Mouse (Mus musculus) kidney, adult 2 months (tissue): ENCODE measurements at regions not wholly inside any gene's neighbourhood (a gene's known extent, or its start where the extent isn't known, plus 50 kb on each side); places are given as distances from the start of the nearest gene placed in this dataset.

Experiments
- DNase-seq: peaks from one replicate; pipeline ENCODE4 v3.0.0; 2021
- H3K27ac ChIP-seq: fragments of 200-500 bp; 2 replicates; pipeline ENCODE4 v1.5.1; 2012; ENCODE audit warnings: low read depth, low read length, control low read depth, inconsistent platforms; ENCODE audit not compliant: insufficient read depth
- H3K27me3 ChIP-seq: fragments of 200-500 bp; replicated peaks from 2 replicates; pipeline ENCODE4 v1.6.1; 2012; ENCODE audit warnings: mild to moderate bottlenecking, moderate library complexity, low read length, inconsistent platforms; ENCODE audit not compliant: control insufficient read depth, insufficient read depth
- H3K36me3 ChIP-seq: fragments of 200-500 bp; 2 replicates; pipeline ENCODE4 v1.6.1; 2012; ENCODE audit warnings: mild to moderate bottlenecking, moderate library complexity, low read length, inconsistent platforms; ENCODE audit not compliant: control insufficient read depth, insufficient read depth
- H3K4me1 ChIP-seq: fragments of 200-500 bp; 2 replicates; pipeline ENCODE4 v1.6.1; 2011; ENCODE audit warnings: low read length; ENCODE audit not compliant: control insufficient read depth, insufficient read depth
- H3K4me3 ChIP-seq: fragments of 200-500 bp; 2 replicates; pipeline ENCODE4 v1.5.1; 2011; ENCODE audit warnings: mild to moderate bottlenecking, low read depth, low read length, control low read depth; ENCODE audit not compliant: insufficient read depth
- CTCF ChIP-seq: fragments of 200-500 bp; conservative IDR thresholded peaks from 2 replicates; pipeline ENCODE4 v1.5.1; 2011; ENCODE audit warnings: low read depth, mild to moderate bottlenecking, control low read depth, low read length, moderate library complexity, mixed read lengths; ENCODE audit not compliant: insufficient read depth, insufficient read length
- POLR2A ChIP-seq: fragments of 200-500 bp; IDR thresholded peaks from one replicate; pipeline ENCODE4 v1.6.1; 2011; ENCODE audit warnings: low read depth, low read length, control low read depth
- WGBS: fragments of 180-500 bp; shearing (Covaris S2); methylation state at CpG from one replicate; pipeline ENCODE4 v1.1.7; 2018; 5-methylcytosine and 5-hydroxymethylcytosine counted together

DNA sequence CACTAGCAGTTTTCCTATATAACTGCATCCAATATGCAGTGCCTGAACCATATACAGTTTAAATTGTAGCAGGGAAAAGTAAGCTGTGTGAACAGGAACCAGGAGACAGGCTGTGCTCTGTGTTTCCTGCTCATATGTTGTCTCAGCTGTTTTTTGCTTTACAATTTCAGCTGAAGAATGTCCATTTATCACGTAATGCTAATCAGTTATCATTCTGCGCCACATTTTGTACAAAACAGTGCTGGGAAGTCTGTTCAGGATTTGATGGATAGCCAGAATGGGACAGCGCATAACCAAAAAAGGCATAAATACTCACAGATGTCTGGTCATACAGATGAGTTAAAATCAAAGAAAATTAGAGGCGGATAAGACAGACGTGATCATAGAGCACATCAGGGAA, 360.9 kb upstream of the Adgrl3 start:
- TF ChIP-seq CTCF (no peak), POLR2A (no peak)
- no peak for DNase-seq
- H3K4me1 ChIP-seq, result no peaks in the 10 kb centered on the region
- no peaks in the 10 kb centered on the region for H3K36me3 ChIP-seq
- H3K4me3 ChIP-seq, result no peak overlapping the region
- H3K27ac ChIP-seq, result no peak overlapping the region
- H3K27me3 ChIP-seq, result no peaks in the 10 kb centered on the region
- WGBS, result 61% methylated on average over 5 of the region's 5 CpGs

DNA sequence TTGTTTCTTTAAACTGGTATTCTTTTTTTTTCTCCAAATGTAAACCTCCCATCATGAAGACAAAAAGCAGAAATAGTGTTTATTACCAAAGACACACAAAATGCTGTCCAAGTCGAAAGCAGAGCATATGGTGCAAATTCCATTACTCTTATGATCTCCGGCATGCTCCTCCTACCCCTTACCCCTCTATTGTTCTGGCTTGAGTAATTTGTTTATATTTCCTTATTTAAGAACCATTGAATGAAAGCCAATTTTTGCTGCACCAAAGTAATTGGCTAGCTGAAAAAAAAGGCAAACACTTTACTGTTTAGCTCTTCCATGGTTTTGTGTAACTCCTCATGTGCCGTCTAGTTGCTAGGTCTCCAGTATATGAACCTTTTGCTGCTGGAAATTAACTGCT, 360.4 kb upstream of the Adgrl3 start:
- no peaks in the 10 kb centered on the region for H3K36me3 ChIP-seq
- no peak overlapping the region for H3K27ac ChIP-seq
- H3K27me3 ChIP-seq, result no peaks in the 10 kb centered on the region
- no peak for DNase-seq
- no peak overlapping the region for H3K4me3 ChIP-seq
- H3K4me1 ChIP-seq, result no peaks in the 10 kb centered on the region
- TF ChIP-seq POLR2A (no peak), CTCF (no peak)
- 66% methylated on average over 3 of the region's 3 CpGs for WGBS

DNA sequence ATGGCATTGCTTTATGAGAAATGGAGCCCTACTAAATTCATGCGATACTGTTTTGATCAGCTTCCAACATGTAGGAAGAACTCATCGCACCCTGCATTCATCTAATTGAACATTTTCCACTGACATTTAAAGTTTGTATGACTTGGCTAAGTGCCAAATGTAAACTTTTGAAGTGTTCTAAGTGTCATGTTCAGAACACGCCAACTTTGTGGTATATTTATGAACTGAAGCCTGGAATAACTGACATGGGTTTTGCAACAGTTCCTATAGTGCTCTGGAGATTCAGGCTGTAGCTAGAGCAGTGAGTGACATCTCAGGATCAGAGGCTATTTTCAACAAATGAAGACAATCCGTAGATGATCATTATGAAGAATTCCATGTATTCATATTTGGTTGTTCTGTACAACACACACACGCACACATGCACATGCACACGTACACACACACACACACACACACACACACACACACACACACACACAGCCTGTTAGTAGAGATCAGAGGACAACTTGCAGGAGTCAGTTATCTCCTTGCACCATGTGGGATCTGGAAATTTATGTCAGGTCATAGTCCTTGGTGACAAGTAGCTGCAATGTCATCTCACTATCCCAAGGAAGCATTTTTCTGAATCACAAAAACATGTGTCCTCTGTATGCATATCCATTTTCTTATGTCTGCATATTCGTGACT, 349.5 kb upstream of the Adgrl3 start:
- no peaks in the 10 kb centered on the region for H3K4me1 ChIP-seq
- TF ChIP-seq CTCF, result no peak
- TF ChIP-seq POLR2A, result no peak
- no peaks in the 10 kb centered on the region for H3K36me3 ChIP-seq
- no peaks in the 10 kb centered on the region for H3K27me3 ChIP-seq
- WGBS, result 66% methylated on average over 7 of the region's 7 CpGs
- H3K27ac ChIP-seq, result no peak overlapping the region
- no peak overlapping the region for H3K4me3 ChIP-seq
- DNase-seq, result no peak

DNA sequence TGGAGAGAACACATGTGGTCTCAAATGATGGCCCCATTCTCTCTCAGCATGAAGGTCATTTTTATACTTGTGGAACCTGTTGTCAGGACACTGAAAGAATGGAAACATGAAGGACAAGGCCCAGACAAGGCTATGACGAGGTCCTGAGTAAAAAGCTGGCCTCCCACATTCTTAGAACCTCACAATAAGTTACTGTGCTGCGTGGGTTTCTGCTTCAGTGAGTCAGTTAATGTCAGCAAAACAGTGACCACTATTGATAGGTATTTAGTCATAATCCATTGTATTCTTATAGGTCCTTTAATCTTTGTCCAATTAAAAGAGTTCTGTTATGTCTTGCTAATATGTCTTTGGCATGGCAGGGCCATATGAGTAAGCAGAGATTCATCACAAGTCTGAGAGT, 336.5 kb upstream of the Adgrl3 start:
- no peak for TF ChIP-seq POLR2A
- TF ChIP-seq CTCF, result no peak
- WGBS, result 44% methylated on average over 2 of the region's 2 CpGs
- no peak overlapping the region for H3K27ac ChIP-seq
- no peak for DNase-seq
- H3K36me3 ChIP-seq, result no peaks in the 10 kb centered on the region
- no peak overlapping the region for H3K4me3 ChIP-seq
- H3K4me1 ChIP-seq, result no peaks in the 10 kb centered on the region
- H3K27me3 ChIP-seq, result no peaks in the 10 kb centered on the region; the same call in 1 of the 2 replicates

DNA sequence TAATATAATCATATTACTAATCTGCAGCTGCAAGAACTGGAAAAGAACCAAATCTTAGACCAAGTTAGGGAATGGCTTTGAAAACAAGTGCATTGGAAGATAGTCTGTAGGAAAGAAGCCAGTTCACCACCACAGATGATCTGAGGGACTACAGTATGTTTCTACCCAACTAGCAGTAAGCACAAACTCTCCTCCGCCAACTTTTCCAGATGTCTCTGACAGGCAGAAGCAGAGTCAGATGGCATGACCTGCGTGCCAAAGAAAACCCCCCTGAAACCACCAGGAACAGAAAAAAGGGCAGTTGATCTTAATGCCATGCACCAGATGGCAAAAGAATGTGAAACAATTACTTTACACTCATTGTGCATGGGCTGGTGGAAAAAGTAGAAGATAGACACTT, 319.1 kb upstream of the Adgrl3 start:
- no peak for DNase-seq
- Histone ChIP-seq H3K27me3 (no peaks in the 10 kb centered on the region), H3K4me1 (no peaks in the 10 kb centered on the region), H3K36me3 (no peaks in the 10 kb centered on the region), H3K27ac (no peak overlapping the region), H3K4me3 (no peak overlapping the region)
- TF ChIP-seq CTCF (no peak), POLR2A (no peak)
- 83% methylated on average over 2 of the region's 2 CpGs for WGBS

DNA sequence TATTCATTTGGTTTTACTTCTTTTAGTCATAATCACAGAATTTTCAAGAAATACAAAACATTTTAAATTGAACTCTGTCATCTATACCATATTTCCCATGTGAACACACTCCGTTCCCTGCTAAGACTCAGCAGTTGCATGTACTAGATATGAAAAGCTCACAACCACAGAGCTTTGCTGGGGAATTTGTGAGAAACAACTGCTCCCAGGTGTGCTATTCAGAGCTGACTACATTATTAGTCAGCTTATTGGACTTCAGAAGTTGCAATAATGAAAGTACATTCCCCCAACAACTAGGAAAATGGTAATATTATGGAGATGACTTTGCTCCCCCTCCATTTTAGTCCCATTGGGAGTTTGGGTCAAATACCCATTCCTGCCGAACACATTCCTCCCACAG, 315.2 kb upstream of the Adgrl3 start:
- DNase-seq, result no peak
- Histone ChIP-seq H3K27ac (no peak overlapping the region), H3K27me3 (no peaks in the 10 kb centered on the region), H3K36me3 (no peaks in the 10 kb centered on the region), H3K4me1 (no peaks in the 10 kb centered on the region), H3K4me3 (no peak overlapping the region)
- 68% methylated on average over 2 of the region's 2 CpGs for WGBS
- TF ChIP-seq CTCF (no peak), POLR2A (no peak)

DNA sequence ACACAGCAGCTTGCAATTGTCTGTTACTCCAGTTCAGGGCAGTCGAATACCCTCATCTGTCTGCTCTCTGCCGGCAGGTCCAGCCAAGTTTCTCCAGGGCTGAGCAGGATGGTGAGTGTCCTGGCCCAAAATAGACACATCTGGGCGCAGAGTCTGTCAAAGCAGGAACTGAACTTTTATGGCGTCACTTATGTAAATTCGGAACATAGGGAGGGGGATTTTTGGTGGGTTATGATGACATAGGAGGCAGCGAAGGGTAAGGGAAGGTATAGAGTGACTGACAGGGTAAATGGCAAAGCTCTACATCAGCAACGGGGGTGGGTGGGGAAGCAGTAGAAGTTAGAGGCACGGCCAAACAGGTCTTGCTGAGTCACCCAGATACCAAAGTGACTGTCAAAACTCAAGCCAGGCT, 313.3 kb upstream of the Adgrl3 start:
- WGBS, result 60% methylated on average over 8 of the region's 8 CpGs

More for the DNA sequence above, 313.3 kb upstream of the Adgrl3 start:
- Histone ChIP-seq H3K27ac (no peak overlapping the region), H3K27me3 (no peaks in the 10 kb centered on the region), H3K4me3 (no peak overlapping the region), H3K4me1 (no peaks in the 10 kb centered on the region), H3K36me3 (no peaks in the 10 kb centered on the region)
- DNase-seq, result no peak
- TF ChIP-seq POLR2A, result no peak
- TF ChIP-seq CTCF, result no peak
